29 mouse cellular contexts compared by ENCODE assay signal in the genomic region with DNA sequence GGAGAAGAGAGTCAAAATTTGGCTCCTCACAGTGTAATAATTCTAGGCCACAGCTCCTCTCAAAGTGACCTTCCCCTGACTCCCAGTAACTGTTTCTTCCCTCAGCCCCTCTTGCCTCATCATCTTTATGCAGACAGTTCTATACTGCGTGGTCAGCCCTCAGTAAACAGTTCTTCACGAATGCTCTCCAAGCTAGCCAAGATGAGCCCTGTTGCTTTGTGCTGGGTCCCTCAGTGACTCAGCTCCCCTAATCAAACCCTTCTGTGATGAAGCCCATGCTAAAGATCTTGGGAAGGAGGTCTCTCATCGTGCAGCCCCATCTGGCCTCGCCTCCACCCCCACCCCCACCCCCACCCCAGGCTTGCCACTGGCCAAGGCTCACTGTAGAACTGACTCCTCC. TPM values are rescaled to one million over a fixed set of nuclear protein-coding genes. Genes with fewer than 3 reads are reported as not detected.
DNase-seq lines count a peak whose midpoint lies in the region; ATAC-seq and TF ChIP-seq lines count a peak whose summit lies in the region.
"Had no signal": no experiment of that assay in that cellular context is flagged by ENCODE, and none has a peak within 500 bp of the region (broad histone marks: within the 10 kb centered on the region; RNA-seq: fewer than 3 reads in every experiment).

No protein-coding gene starts in this region.

- TF ChIP-seq POLR2A in embryonic fibroblast, embryonic 13.5 days (IDR thresholded peaks at IDR 0.05; ENCODE audit: low read depth, low read length): no peak

- no peaks in the 10 kb centered on the region for H3K36me3 ChIP-seq in hindbrain, embryonic 10.5 days
- no peaks in the 10 kb centered on the region for H3K36me3 ChIP-seq in hindbrain, embryonic 16.5 days (ENCODE audit: control insufficient read depth, insufficient read depth, low read length)
- H3K36me3 ChIP-seq: embryonic facial prominence, embryonic 10.5 days; embryonic facial prominence, embryonic 12.5 days; forebrain, embryonic 10.5 days; forebrain, embryonic 12.5 days; G1E had no signal

- H3K9me3 ChIP-seq in hindbrain, embryonic 10.5 days: no peaks in the 10 kb centered on the region
- H3K9me3 ChIP-seq in hindbrain, embryonic 16.5 days (ENCODE audit: control insufficient read depth, low read length): no peaks in the 10 kb centered on the region
- H3K9me3 ChIP-seq: embryonic facial prominence, embryonic 10.5 days; embryonic facial prominence, embryonic 12.5 days; forebrain, embryonic 10.5 days; forebrain, embryonic 12.5 days had no signal

- no peak for TF ChIP-seq CTCF in left cerebral cortex, adult 2 months (IDR thresholded peaks at IDR 0.05)
- TF ChIP-seq CTCF in embryonic fibroblast, embryonic 13.5 days (IDR thresholded peaks at IDR 0.05; ENCODE audit: borderline replicate concordance, insufficient read depth, low read length): no peak

- H3K27ac ChIP-seq in hindbrain, embryonic 10.5 days: peak overlapping the region; percentile 19; the same call in 1 of the 2 replicates
- H3K27ac ChIP-seq in hindbrain, embryonic 16.5 days (ENCODE audit: low read depth, low read length): no peak overlapping the region
- peak overlapping the region; percentile 93 for H3K27ac ChIP-seq in left cerebral cortex, adult 2 months
- peak overlapping the region; percentile 92 for H3K27ac ChIP-seq in embryonic fibroblast, embryonic 13.5 days (ENCODE audit: insufficient read depth, low read length)
- H3K27ac ChIP-seq: embryonic facial prominence, embryonic 10.5 days; embryonic facial prominence, embryonic 12.5 days; forebrain, embryonic 10.5 days; forebrain, embryonic 12.5 days had no signal

- H3K9ac ChIP-seq in hindbrain, embryonic 16.5 days (ENCODE audit: low read depth, low read length): no peak overlapping the region
- H3K9ac ChIP-seq: embryonic facial prominence, embryonic 12.5 days; forebrain, embryonic 12.5 days had no signal

- H3K4me1 ChIP-seq in hindbrain, embryonic 10.5 days (replicated peaks): peaks cover 23% of the 10 kb centered on the region; the same call in 1 of the 2 replicates
- H3K4me1 ChIP-seq in hindbrain, embryonic 16.5 days (ENCODE audit: control insufficient read depth, insufficient read depth, low read depth, low read length): peaks cover 3% of the 10 kb centered on the region; the same call in 1 of the 2 replicates
- peaks cover 26% of the 10 kb centered on the region for H3K4me1 ChIP-seq in embryonic fibroblast, embryonic 13.5 days (ENCODE audit: control insufficient read depth, insufficient read depth, low read length)

- no peak overlapping the region for H3K4me3 ChIP-seq in hindbrain, embryonic 10.5 days
- no peak overlapping the region for H3K4me3 ChIP-seq in hindbrain, embryonic 16.5 days (ENCODE audit: low read length)
- no peak overlapping the region for H3K4me3 ChIP-seq in left cerebral cortex, adult 2 months
- no peak overlapping the region for H3K4me3 ChIP-seq in embryonic fibroblast, embryonic 13.5 days (ENCODE audit: insufficient read depth, low read length)
- H3K4me3 ChIP-seq: embryonic facial prominence, embryonic 10.5 days; embryonic facial prominence, embryonic 12.5 days; erythroblast, embryonic 14.5 days; forebrain, embryonic 10.5 days; forebrain, embryonic 12.5 days had no signal

- WGBS in hindbrain, embryonic 10.5 days: 34% methylated on average over 4 of the region's 4 CpGs
- 41% methylated on average over 4 of the region's 4 CpGs for WGBS in hindbrain, embryonic 16.5 days

- H3K27me3 ChIP-seq in hindbrain, embryonic 10.5 days (ENCODE audit: insufficient read depth, poor library complexity, severe bottlenecking): no peaks in the 10 kb centered on the region
- no peaks in the 10 kb centered on the region for H3K27me3 ChIP-seq in hindbrain, embryonic 16.5 days (replicated peaks; ENCODE audit: control insufficient read depth, insufficient read depth, low read length)
- H3K27me3 ChIP-seq: embryonic facial prominence, embryonic 12.5 days; forebrain, embryonic 12.5 days; Patski had no signal

- DNase-seq in hindbrain, embryonic 10.5 days (ENCODE audit: low spot score): no peak
- no peak for DNase-seq in left cerebral cortex, adult 2 months (ENCODE audit: extremely low spot score in 1 of 2, low spot score in 2 of 2)
- DNase-seq in left cerebral cortex, adult 9 months (ENCODE audit: low spot score in 2 of 2): no peak
- peak; percentile 45 for DNase-seq in Muller cell, postnatal 12 days (ENCODE audit: inconsistent ontology term)
- no peak for DNase-seq in ovary, postnatal 14 days (ENCODE audit: low spot score)
- no peak for DNase-seq in frontal cortex, postnatal 36 days (ENCODE audit: low spot score in 2 of 2)
- DNase-seq: adrenal gland, adult 8-10 months; adrenal gland, postnatal 14 days; adrenal gland, postnatal 36 days; B cell, adult 2 months; cerebellum, adult 11-12 months; cerebellum, adult 2 months; cerebellum, adult 9-10 months; cerebellum, postnatal 10 days; cerebellum, postnatal 25 days had no signal

- no peak for ATAC-seq in hindbrain, embryonic 16.5 days
- ATAC-seq: activated CD4-positive, CD25-positive, alpha-beta regulatory T cell, adult 4 months; CD4-positive, CD25-positive, alpha-beta regulatory T cell, adult 4 months; forebrain, embryonic 14.5 days; forebrain, embryonic 16.5 days; Patski had no signal

- no peak overlapping the region for H3K4me2 ChIP-seq in hindbrain, embryonic 16.5 days (ENCODE audit: low read length)
- H3K4me2 ChIP-seq: embryonic facial prominence, embryonic 12.5 days; forebrain, embryonic 12.5 days had no signal

- intact Hi-C loops in left cerebral cortex, adult 2 months (cut with DNase I): no loop called here

RNA-seq across cellular contexts. Expression of gene Mical2, which starts 24.9 kb away (rescaled TPM):
- polyA plus RNA-seq in hindbrain, embryonic 10.5 days (2016; fragmentation: Nextera tagmentation; extraction: Ambion mirVana): 0.77 and 1.2 TPM in 2 replicates
- polyA plus RNA-seq in hindbrain, embryonic 16.5 days (2015; fragmentation: Nextera tagmentation; extraction: Ambion mirVana): 6.0 and 7.2 TPM in 2 replicates
- total RNA-seq in left cerebral cortex, adult 2 months (2021): 100 to 1,000 TPM; 652 to 703 TPM
- 76.3 and 150 TPM in 2 replicates for polyA plus RNA-seq in embryonic fibroblast, embryonic 13.5 days (2011; ENCODE audit: insufficient read length, low read depth, missing spikeins)
- total RNA-seq: CH12.LX had no signal
- polyA plus RNA-seq: erythroblast, embryonic 14.5 days; G1E had no signal

RNA-seq across cellular contexts. Expression of gene Dkk3, which starts 41.9 kb away (rescaled TPM):
- 7.3 and 9.0 TPM in 2 replicates for polyA plus RNA-seq in hindbrain, embryonic 10.5 days (2016; fragmentation: Nextera tagmentation; extraction: Ambion mirVana)
- 38.5 and 39.8 TPM in 2 replicates for polyA plus RNA-seq in hindbrain, embryonic 16.5 days (2015; fragmentation: Nextera tagmentation; extraction: Ambion mirVana)
- 100 to 1,000 TPM; 164 to 198 TPM for total RNA-seq in left cerebral cortex, adult 2 months (2021)
- polyA plus RNA-seq in embryonic fibroblast, embryonic 13.5 days (2011; ENCODE audit: insufficient read length, low read depth, missing spikeins): 130 and 148 TPM in 2 replicates
- polyA plus RNA-seq: erythroblast, embryonic 14.5 days; G1E had no signal
